Mouse (Mus musculus): ENCODE measurements around the gene Csf3. TPM values are rescaled to one million over a fixed set of nuclear protein-coding genes. Genes with fewer than 3 reads are reported as not detected.
A peak's percentile ranks its signal among the peaks of the same experiment; 100 is the strongest.

The Csf3 gene
- polyA plus RNA-seq, 1 experiment: not detected

GRCm38 (mm10) chr11:98738428-98738911, 37.4 kb downstream of the Csf3 start:
- H3K27me3 ChIP-seq (ENCODE audit: control insufficient read depth, insufficient read depth, low read length, poor library complexity, severe bottlenecking): no peaks in the 10 kb centered on the region
- no peaks in the 10 kb centered on the region for H3K36me3 ChIP-seq (ENCODE audit: control insufficient read depth, insufficient read depth, low read length, poor library complexity, severe bottlenecking)
- peaks cover 13% of the 10 kb centered on the region for H3K4me1 ChIP-seq (ENCODE audit: control insufficient read depth, insufficient read depth, low read length)
- no peak overlapping the region for H3K4me3 ChIP-seq (ENCODE audit: low read depth, low read length)
- 0 out of 2 replicates have a peak, but pooled peaks cover 4% of the 10 kb centered on the region for H3K9me3 ChIP-seq (replicated peaks; ENCODE audit: control insufficient read depth, insufficient read depth, low read length, poor library complexity, severe bottlenecking)
- TF ChIP-seq POLR2A (IDR thresholded peaks at IDR 0.05; ENCODE audit: insufficient read depth, low read length) (no peak), EP300 (IDR thresholded peaks at IDR 0.05; ENCODE audit: insufficient read depth, low read depth, low read length) (no peak), CTCF (IDR thresholded peaks at IDR 0.05; ENCODE audit: low read depth, low read length) (no peak)
- no peak overlapping the region; the same call in 1 of the 2 replicates for H3K27ac ChIP-seq (ENCODE audit: insufficient read depth, low read length)
- H3K9ac ChIP-seq (ENCODE audit: low read depth, poor library complexity, severe bottlenecking): peak overlapping the region; percentile 2; the same call in 1 of the 2 replicates

- Histone ChIP-seq H3K27ac (ENCODE audit: insufficient read depth, low read length) (no peak overlapping the region), H3K4me3 (ENCODE audit: low read depth, low read length) (no peak overlapping the region), H3K4me1 (ENCODE audit: control insufficient read depth, insufficient read depth, low read length) (peaks cover 13% of the 10 kb centered on the region), H3K9me3 (replicated peaks; ENCODE audit: control insufficient read depth, insufficient read depth, low read length, poor library complexity, severe bottlenecking) (0 out of 2 replicates have a peak, but pooled peaks cover 4% of the 10 kb centered on the region), H3K27me3 (ENCODE audit: control insufficient read depth, insufficient read depth, low read length, poor library complexity, severe bottlenecking) (no peaks in the 10 kb centered on the region), H3K9ac (ENCODE audit: low read depth, poor library complexity, severe bottlenecking) (peak overlapping the region; percentile 2; the same call in 1 of the 2 replicates), H3K36me3 (ENCODE audit: control insufficient read depth, insufficient read depth, low read length, poor library complexity, severe bottlenecking) (no peaks in the 10 kb centered on the region)
- TF ChIP-seq EP300 (IDR thresholded peaks at IDR 0.05; ENCODE audit: insufficient read depth, low read depth, low read length) (no peak), POLR2A (IDR thresholded peaks at IDR 0.05; ENCODE audit: insufficient read depth, low read length) (no peak), CTCF (IDR thresholded peaks at IDR 0.05; ENCODE audit: low read depth, low read length) (no peak)
These were observed 37.9 kb downstream of the Csf3 start for GRCm38 (mm10) chr11:98738925-98739324.

- TF ChIP-seq CTCF (IDR thresholded peaks at IDR 0.05; ENCODE audit: low read depth, low read length) (no peak), POLR2A (IDR thresholded peaks at IDR 0.05; ENCODE audit: insufficient read depth, low read length) (no peak), EP300 (IDR thresholded peaks at IDR 0.05; ENCODE audit: insufficient read depth, low read depth, low read length) (no peak)
- Histone ChIP-seq H3K4me3 (ENCODE audit: low read depth, low read length) (peak overlapping the region; percentile 80), H3K4me1 (ENCODE audit: control insufficient read depth, insufficient read depth, low read length) (peaks cover 20% of the 10 kb centered on the region), H3K9ac (ENCODE audit: low read depth, poor library complexity, severe bottlenecking) (peak overlapping the region; percentile 89), H3K27ac (ENCODE audit: insufficient read depth, low read length) (no peak overlapping the region), H3K36me3 (ENCODE audit: control insufficient read depth, insufficient read depth, low read length, poor library complexity, severe bottlenecking) (no peaks in the 10 kb centered on the region), H3K27me3 (ENCODE audit: control insufficient read depth, insufficient read depth, low read length, poor library complexity, severe bottlenecking) (no peaks in the 10 kb centered on the region), H3K9me3 (replicated peaks; ENCODE audit: control insufficient read depth, insufficient read depth, low read length, poor library complexity, severe bottlenecking) (no peaks in the 10 kb centered on the region)
These were observed 38.9 kb downstream of the Csf3 start for GRCm38 (mm10) chr11:98740026-98740392.

- peak within 1 kb of the TSS; percentile 80 for H3K4me3 ChIP-seq (ENCODE audit: low read depth, low read length)
- H3K9me3 ChIP-seq (replicated peaks; ENCODE audit: control insufficient read depth, insufficient read depth, low read length, poor library complexity, severe bottlenecking): no peaks in the 10 kb centered on the region
- TF ChIP-seq EP300 (IDR thresholded peaks at IDR 0.05; ENCODE audit: insufficient read depth, low read depth, low read length): no peak
- no peak for TF ChIP-seq CTCF (IDR thresholded peaks at IDR 0.05; ENCODE audit: low read depth, low read length)
- no peak for TF ChIP-seq POLR2A (IDR thresholded peaks at IDR 0.05; ENCODE audit: insufficient read depth, low read length)
- H3K36me3 ChIP-seq (ENCODE audit: control insufficient read depth, insufficient read depth, low read length, poor library complexity, severe bottlenecking): no peaks in the 10 kb centered on the region
- H3K27me3 ChIP-seq (ENCODE audit: control insufficient read depth, insufficient read depth, low read length, poor library complexity, severe bottlenecking): no peaks in the 10 kb centered on the region
- peak within 1 kb of the TSS; percentile 89 for H3K9ac ChIP-seq (ENCODE audit: low read depth, poor library complexity, severe bottlenecking)
- peak within 1 kb of the TSS; percentile 40 for H3K27ac ChIP-seq (ENCODE audit: insufficient read depth, low read length)
- peaks cover 20% of the 10 kb centered on the region for H3K4me1 ChIP-seq (ENCODE audit: control insufficient read depth, insufficient read depth, low read length)
These were observed 39.5 kb downstream of the Csf3 start, which contains the start of gene Thra for GRCm38 (mm10) chr11:98740393-98741050. Thra (plus strand) TSS chr11:98740638.

- TF ChIP-seq CTCF (IDR thresholded peaks at IDR 0.05; ENCODE audit: low read depth, low read length): no peak
- Histone ChIP-seq H3K36me3 (ENCODE audit: control insufficient read depth, insufficient read depth, low read length, poor library complexity, severe bottlenecking) (no peaks in the 10 kb centered on the region), H3K4me1 (ENCODE audit: control insufficient read depth, insufficient read depth, low read length) (peaks cover 24% of the 10 kb centered on the region), H3K9me3 (replicated peaks; ENCODE audit: control insufficient read depth, insufficient read depth, low read length, poor library complexity, severe bottlenecking) (no peaks in the 10 kb centered on the region), H3K9ac (ENCODE audit: low read depth, poor library complexity, severe bottlenecking) (peak overlapping the region; percentile 89), H3K27me3 (ENCODE audit: control insufficient read depth, insufficient read depth, low read length, poor library complexity, severe bottlenecking) (no peaks in the 10 kb centered on the region), H3K4me3 (ENCODE audit: low read depth, low read length) (peak overlapping the region; percentile 80), H3K27ac (ENCODE audit: insufficient read depth, low read length) (peak overlapping the region; percentile 40)
These were observed 40.1 kb downstream of the Csf3 start for GRCm38 (mm10) chr11:98741051-98741620.

Data from ES-Bruce4 (cell line).